Mouse (Mus musculus): ENCODE measurements at regions not wholly inside any gene's neighbourhood (a gene's known extent, or its start where the extent isn't known, plus 50 kb on each side); places are given as distances from the start of the nearest gene placed in this dataset.

DNA sequence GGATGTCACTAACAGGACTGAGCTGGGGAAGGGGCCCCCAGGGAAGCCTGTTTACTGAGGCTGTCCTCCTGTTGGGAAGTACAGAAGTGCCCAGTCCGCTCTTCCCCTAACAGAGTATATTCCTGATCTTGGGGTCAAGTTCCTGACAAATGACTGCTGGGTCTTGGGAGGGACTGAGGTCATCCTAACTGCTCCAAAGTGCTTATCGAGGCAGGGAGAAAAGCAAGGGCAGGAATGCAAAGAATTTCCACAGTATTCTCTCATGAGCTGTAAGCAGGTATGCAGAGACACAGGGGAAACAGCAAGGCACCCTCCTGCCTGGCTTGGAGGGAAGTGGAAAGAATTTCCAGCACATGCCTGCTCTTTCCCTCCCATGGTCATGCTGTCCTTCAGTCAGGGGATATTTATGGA, 107.9 kb downstream of the Oma1 start:
- no peak for DNase-seq (ENCODE audit: low spot score in 2 of 2)

DNA sequence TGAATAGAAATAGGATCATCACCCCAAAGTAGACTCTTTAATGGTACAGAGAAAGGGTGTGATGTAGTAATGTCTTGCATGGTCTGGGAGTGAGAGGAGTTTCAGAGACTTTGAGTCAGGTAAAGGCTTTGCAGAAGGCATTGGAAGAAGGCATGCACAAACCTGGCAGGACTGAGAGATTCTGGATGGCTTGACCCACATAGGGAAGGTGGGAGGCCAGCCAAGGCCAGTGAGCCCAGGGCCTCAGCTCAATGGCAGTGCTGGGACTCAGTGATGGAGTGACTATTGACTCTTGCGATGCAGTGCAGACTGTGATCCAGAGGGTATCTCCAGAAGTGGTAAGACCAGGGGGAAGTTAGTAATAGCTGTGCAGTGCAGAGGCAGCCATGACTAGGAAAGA, 127.8 kb downstream of the Oma1 start:
- DNase-seq (ENCODE audit: low spot score in 2 of 2) = no peak

DNA sequence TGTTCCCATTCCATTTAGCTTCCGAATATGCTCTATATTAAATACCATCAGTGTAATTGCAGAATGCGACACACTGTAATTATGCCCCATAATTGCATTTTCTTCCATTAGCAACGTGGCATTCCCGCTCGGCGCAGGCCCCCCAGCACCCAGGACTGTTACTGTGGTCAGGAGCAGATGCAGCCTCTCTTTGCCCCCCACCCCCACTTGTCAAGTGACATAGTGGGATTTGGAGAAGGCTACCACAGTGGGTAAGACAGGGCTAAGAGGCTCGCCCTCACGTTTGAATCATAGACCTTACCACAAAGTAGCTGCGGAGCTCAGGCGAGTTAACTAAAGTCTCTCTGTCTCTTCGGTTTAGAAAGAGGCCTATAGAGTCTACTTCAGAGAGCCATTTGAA, 128.3 kb downstream of the Oma1 start:
- no peak for DNase-seq (ENCODE audit: low spot score in 2 of 2)

DNA sequence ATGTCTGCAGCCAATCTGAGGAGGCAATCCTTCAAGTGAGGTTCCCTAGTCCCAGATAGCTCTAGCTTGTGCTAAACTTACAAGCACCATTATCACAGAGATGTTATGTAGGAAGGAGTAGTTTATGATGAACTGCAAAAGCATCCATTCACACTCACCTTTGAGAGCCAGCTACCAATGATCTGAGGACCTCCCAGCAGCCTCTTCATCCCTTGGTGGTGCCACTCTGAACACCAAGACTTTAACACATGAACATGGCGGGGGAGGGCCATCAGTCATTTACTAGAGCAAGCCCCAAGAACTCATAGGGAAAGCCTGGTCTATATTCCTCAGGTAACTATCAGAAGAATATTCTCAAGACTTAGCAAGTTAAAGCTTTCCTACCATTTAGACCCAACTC, 135.7 kb downstream of the Oma1 start:
- DNase-seq (ENCODE audit: low spot score in 2 of 2) = no peak

DNA sequence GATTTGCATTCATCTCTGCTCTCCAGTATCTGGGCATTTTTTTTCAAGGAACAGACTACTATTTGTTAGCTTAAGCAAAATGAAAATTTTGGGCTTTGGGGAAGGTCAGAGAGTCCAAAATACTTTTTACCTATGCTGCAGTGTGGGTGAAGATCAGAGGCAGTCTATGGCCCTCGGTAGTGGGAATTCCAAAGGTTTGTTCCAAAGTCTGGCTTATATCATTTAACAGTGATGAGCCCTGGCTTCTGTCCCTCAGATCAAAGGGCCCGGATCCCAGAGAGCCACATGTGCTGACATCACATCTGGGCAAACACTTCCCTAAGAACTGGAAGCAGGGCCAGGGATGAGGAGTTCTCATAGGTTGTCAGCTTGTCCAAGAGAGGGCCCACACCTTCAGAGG, 136.5 kb downstream of the Oma1 start:
- no peak for DNase-seq (ENCODE audit: low spot score in 2 of 2)

DNA sequence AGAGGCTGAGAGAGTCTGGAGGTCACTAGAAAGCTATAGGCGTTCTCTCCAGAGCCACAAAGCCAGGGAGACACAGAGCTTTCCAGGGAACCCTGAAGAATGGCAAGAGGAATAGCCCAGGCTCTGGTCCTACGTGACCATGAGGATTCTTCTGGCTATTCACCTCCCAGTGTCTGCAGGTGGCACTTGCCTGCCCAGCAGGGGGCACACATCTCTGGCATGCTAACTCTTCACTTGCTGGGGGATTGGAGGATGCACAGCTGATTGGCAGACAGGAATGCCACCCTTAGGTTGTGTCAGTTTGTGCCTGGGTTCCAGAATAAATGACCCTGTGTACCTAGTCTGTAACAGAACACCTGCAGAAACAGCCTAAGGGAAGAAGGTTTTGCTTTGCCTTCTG, 141.8 kb downstream of the Oma1 start:
- no peak for DNase-seq (ENCODE audit: low spot score in 2 of 2)

DNA sequence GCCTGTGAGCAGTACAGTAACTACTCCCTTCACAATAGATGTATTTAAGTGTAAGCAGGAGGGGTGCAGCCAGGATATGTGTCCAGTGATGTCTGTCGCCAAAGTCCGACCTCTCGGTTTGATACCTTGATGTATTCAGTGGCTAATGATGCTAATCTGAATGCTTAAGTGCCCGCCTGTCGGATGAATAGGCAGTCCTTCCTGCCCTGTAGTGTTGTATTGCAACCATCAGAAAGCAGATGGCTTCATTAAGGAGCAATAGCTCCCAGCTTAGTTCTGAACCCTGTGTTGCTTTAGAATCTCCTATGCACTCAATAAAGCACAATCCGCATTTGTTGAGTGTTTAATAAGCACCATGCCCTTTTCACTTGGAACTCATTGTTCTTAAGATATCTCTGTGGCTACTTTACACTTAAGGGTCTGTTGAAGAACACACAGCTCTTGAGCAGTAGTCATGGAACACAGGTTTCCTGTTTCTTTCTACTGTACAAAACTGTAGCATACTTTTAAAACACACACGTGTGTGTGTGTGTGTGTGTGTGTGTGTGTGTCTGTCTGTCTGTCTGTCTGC, 152.5 kb downstream of the Oma1 start:
- DNase-seq (ENCODE audit: low spot score in 2 of 2) = no peak

DNA sequence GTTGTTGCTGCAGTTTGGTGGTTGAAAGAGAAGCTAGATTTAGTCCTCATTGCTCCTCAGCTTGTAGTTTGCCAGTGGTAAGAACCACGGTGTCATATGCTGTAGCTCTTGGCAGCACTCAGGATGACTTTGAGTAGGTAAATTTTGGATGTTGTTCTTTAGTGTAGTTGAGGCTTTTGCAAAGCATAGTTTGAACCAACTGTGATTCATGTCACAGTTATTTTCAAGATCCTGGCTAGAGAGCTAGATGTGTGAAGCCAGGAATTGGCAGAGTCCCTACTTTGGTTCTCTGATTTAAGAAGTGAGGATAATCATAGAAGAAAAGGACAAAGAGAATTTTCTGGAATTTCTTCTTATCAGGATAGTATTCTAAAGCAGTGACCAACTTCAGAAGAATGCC, 143.6 kb upstream of the Dab1 start:
- no peak for DNase-seq (ENCODE audit: low spot score in 2 of 2)

DNA sequence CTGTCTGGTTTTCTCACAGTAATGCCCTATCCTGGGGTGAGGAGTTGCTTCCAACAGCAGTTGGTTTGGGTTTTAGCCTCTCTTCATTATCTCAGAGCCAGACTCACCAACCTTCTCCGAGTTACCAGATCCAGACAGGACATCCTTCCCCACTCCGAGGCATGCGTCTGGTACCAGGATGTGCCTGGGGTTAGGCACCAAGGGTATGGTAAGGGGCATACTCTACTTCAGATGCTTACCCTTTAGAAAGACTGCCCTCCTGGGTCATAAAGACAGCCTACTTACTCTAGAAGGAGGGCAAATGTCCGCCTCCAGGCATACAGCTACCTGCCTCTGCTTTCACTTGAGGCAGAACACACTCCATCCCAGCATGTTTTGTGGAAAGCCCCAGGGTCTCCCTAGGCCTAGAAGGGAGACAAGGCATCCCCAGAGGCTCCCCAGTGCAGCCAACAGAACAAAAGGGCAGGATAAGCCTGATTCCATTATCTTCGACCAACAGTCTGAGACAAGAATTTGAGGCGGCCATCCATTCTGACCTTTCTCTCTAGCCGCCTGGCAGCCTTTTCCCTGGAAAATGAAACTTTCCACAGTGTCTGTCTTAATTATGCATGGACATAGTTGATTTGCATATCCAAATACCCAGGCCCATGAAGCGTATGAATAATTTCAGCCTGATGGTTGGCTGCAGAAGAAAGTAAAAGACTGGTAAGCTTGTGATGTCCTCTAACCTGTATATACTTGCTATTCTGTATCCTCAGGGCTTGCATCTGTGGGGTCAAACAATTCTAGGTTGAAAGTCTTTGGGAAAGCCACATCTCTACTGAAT, 132.8 kb upstream of the Dab1 start:
- no peak for DNase-seq (ENCODE audit: low spot score in 2 of 2)

DNA sequence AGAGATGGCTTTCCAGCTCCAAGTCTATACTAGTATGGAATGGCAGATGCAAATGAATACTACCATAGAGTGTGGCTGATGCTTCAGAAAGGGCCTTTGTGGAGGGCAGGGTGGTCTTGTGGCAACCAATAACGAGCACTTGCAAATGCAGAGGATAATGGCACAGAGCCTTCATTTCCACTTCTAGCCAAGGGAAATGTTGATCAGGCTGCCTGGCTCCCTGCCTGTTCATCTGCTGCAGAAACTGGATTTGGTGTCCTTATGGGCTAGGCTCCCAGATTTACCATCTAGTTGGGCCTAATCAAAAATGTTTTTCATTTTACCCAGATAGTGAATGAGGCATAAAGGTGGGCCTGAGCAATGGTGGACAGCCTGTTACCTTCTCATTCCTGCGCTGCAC, 110.7 kb upstream of the Dab1 start:
- peak; percentile 68 to 85 for DNase-seq (ENCODE audit: low spot score in 2 of 2)

DNA sequence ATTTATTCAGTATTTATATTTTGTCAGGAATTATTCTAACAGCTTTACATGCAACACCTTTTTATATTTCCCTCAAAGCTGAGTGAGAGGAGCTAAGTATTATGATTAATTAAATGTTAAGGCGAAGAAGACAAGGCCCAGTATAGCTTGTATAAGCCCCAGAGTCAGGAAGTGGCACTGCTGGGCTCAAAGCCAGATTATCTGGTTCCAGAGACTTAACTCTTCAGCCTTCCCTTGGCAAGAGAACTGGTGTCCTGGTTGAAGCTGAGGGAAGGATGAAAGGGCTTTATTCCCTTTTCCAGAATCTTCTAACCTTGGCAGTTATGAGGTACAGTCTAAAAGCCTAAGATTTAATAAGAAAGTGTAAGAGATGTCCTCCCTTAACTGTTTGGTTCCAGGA, 106.3 kb upstream of the Dab1 start:
- DNase-seq (ENCODE audit: low spot score in 2 of 2) = no peak

DNA sequence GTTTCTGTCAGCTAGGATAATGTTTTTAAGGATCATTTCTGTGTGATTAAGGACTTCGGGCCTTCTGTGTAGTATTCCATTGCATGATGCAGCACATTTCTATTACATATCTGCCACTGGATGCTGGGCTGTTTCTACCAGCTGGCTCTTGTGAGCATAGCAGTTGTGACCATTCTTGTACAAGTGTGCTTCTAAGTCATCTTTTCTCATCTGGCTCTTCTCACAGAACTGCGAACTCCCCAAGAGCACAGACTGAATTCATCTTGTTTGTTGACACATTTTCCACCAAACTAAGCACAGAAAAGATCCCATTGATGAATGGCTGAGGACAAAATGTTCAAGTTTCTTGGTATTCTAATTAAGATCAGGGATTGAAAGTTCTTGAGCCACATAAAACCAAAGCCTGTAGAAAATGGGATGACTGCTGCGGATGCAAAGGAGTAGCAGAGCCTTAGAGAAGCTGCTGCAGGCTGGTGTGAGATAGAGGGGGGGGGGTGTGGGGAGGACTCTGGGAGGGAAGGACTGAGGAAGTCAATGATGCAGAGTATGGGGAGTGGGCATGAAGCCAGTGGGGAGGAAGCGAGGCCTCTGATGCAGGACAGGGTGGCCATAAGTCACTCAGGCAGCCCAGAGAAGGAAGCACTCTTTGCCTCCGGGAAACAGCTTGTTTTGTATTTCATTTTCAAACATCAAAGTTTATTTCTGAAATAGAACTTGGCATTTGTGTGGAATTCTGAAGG, 97.1 kb upstream of the Dab1 start:
- peak in 1 of 2 experiments; percentile 24 for DNase-seq (ENCODE audit: low spot score in 2 of 2)

DNA sequence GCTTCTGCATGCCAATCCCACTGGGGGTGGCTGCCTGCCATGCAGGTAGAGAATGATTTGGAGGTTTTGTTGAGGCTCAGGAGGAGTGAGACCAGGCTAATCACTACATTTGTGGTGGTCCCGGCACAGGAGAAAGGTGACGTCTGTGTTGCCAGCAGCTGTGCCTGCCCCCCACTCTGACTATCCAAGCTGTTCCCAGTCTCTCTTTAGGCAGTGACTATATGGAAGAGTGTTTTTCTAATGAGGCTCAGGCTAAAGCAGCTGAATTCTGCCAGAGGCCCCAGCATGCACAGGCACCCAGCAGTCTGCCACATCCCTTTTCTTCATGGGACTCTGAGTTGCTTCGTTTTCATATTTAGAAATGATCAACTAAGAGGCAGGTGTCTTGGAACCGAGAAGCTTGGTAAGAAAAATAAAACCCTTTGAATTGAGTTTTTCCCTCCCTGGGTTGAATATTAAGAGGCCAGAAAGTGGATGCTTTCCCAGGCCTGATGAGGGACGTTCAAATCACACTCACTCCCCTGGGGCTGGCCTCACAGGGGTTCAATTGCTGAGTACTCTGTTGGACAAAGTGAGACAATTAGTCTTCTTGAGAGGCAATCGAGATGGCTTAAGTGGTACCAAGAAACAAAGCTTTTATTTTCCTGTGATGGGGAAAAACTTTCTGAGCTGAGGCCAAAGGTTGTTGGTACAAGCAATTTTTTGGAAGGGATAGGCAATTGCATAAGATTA, 82.5 kb upstream of the Dab1 start:
- DNase-seq (ENCODE audit: low spot score in 2 of 2) = no peak

DNA sequence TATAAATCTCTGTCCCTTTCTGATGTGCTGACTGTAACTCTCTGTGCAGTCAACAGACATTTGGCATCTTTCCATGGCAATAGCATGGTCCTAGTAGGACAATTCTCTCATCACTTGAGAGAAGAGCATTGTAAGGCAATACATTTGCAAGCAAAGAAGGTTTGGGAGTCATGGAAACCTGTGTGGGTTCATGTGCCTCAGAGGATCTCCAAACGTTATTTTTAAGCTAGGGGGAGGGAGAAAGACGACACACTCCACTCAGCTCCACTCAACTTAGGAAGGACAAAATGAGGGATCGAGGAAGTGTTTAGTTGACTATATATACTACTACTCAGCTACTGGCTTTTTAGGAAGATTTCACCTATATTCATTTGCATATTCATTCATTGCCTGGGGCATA, 78.2 kb upstream of the Dab1 start:
- no peak for DNase-seq (ENCODE audit: low spot score in 2 of 2)

DNA sequence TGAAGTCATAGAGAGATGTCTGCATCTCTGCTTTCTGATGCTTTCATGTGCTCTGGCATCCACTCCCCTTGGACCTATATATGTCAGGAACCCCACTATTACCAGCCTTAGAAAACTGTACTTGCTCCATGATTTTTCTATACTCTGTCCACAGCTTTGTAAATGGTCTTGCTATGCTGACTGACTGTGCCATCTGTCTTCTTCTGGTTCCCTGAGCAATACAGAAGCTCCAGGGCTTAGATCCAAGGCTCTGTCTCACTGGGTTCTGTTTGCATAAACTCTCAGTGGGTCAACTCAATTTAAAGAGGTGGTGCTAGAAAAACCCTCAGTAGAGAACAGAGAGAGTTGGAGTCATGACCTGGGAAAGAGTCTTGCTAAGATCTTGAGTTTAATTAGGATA, 71.9 kb upstream of the Dab1 start:
- no peak for DNase-seq (ENCODE audit: low spot score in 2 of 2)

DNA sequence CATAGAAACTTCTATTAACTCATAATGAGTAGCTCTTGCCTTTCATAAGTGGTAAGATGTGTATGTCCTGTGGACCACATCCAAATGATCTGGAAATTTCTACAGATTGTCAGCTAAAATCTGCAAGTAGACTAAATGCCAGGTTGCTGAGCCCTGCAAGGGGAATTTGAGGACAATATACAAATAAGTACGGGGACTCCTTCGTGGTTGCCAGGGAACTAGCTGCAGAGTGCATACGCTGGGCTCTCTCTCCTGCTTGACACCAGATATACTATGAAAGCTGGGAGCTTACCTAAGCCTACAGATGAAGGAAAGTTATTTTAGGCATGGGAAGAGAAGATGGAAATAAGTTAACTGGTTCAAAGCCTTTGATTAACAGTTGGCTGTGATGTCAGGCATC, 66.7 kb upstream of the Dab1 start:
- no peak for DNase-seq (ENCODE audit: low spot score in 2 of 2)

DNA sequence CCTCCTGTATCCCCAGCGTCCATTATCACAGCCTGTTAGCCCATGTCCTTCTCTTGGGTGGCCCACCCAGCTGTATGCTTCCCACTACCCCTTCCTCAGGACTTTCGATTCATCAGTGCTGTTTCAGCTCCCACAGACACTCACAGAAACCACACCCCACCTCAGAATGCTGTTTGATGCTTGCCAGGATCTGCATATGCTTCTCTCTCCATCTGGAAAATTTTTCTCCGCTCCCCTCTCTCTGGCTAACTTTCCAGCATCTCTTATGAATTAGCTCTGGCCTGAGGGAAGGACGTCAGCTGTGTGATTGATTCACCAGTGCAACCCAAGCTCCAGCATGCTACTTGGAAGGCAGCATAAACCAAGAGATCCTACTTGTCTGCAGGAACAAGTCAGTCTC, 66.0 kb upstream of the Dab1 start:
- DNase-seq (ENCODE audit: low spot score in 2 of 2) = peak in 1 of 2 experiments; percentile 49

DNA sequence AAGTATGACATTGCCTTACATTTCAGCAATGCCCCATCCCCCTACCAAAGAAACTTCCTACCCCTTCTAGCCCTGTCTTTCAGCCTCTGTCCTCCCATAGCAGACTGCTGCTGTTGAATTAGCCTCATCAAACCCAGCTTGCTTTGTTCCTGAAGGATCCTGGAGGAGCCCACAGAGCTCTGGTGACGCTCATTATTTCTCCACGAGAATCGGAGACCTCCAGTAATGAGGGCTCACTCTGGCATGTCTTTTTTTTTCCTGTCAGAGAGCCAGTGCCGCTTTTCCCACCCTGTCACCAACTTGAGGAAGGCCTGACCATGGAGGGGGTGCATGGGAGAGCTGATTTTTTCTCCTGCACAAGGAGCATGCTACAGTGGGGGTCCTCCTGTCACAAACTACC, 64.6 kb upstream of the Dab1 start:
- no peak for DNase-seq (ENCODE audit: low spot score in 2 of 2)

Measured in layer of hippocampus, postnatal 14 days (tissue).